Mouse (Mus musculus) spleen, adult 2 months (tissue): ENCODE data around the gene Lipt2. TPM values are rescaled to one million over a fixed set of nuclear protein-coding genes. Genes with fewer than 3 reads are reported as not detected.

Source experiments
- DNase-seq, 2 experiments: peaks; one replicate each; pipeline versions ENCODE4 v3.0.0 to v3.0.0-alpha.2; 2012 to 2021; ENCODE audit warnings: low spot score in 2 of 2, low read depth in 1 of 2
- H3K27ac ChIP-seq: fragments of 200-500 bp; 2 replicates; pipeline ENCODE4 v1.5.1; 2012; ENCODE audit warnings: low read length, inconsistent platforms; ENCODE audit not compliant: insufficient read depth
- H3K27me3 ChIP-seq: fragments of 200-500 bp; 2 replicates; pipeline ENCODE4 v1.6.1; 2012; ENCODE audit warnings: mild to moderate bottlenecking, moderate library complexity, low read length, inconsistent platforms; ENCODE audit not compliant: control insufficient read depth, insufficient read depth
- H3K36me3 ChIP-seq: fragments of 200-500 bp; 2 replicates; pipeline ENCODE4 v1.6.1; 2012; ENCODE audit warnings: mild to moderate bottlenecking, low read length, inconsistent platforms; ENCODE audit not compliant: control insufficient read depth, insufficient read depth
- H3K4me1 ChIP-seq: fragments of 200-500 bp; 2 replicates; pipeline ENCODE4 v1.6.1; 2011; ENCODE audit warnings: inconsistent platforms; ENCODE audit not compliant: control insufficient read depth, insufficient read depth, insufficient read length
- H3K4me3 ChIP-seq: fragments of 200-500 bp; 2 replicates; pipeline ENCODE4 v1.5.1; 2011; ENCODE audit warnings: mild to moderate bottlenecking, inconsistent platforms; ENCODE audit not compliant: insufficient read depth, insufficient read length; ENCODE audit errors: extremely low read depth
- CTCF ChIP-seq: fragments of 200-500 bp; IDR thresholded peaks from 2 replicates; pipeline ENCODE4 v1.5.1; 2011; ENCODE audit warnings: mild to moderate bottlenecking, inconsistent platforms; ENCODE audit not compliant: insufficient read depth, insufficient read length, insufficient replicate concordance; ENCODE audit errors: extremely low read depth
- POLR2A ChIP-seq: fragments of 200-500 bp; IDR thresholded peaks from 2 replicates; pipeline ENCODE4 v1.6.1; 2011; ENCODE audit warnings: low read depth, low read length, inconsistent platforms
- WGBS: fragments of 180-500 bp; shearing (Covaris S2); methylation state at CpG from one replicate; pipeline ENCODE4 v1.1.7; 2018; 5-methylcytosine and 5-hydroxymethylcytosine counted together
- polyA plus RNA-seq: library from polyadenylated mRNA; depleted of rRNA; stranded (reverse); fragments of >200 nt; gene quantifications from 2 replicates; pipeline ENCODE4 v1.2.3, GENCODE M21; 2012

Lipt2 gene
- polyA plus RNA-seq, 1 experiment, result 2.4 TPM

DNA sequence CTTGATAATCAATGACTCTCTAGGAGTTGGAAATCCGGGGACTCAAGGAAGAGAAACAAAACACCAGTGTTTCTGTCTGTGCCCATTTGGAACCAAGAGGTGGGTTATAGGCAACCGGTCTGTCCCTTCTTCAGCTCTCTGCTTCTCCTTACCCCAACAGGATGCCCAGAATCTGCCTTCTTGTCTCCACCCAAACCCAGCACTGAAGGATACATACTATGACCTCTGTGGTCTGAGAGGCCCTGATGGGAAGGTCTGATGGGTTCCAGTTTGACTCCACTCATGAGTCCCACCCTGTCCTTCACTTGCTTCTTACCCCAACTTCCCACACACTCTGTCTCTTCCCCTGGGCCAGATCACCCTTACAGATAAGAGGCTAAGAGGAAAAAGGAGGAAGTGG, 22.1 kb downstream of the Lipt2 start:
- peaks cover 6% of the 10 kb centered on the region for H3K27me3 ChIP-seq
- H3K27ac ChIP-seq, result no peak overlapping the region
- H3K36me3 ChIP-seq, result no peaks in the 10 kb centered on the region
- no peak overlapping the region for H3K4me3 ChIP-seq
- TF ChIP-seq POLR2A (no peak), CTCF (no peak)
- 92% methylated on average over 2 of the region's 2 CpGs for WGBS
- DNase-seq, result no peak
- H3K4me1 ChIP-seq, result no peaks in the 10 kb centered on the region; the same call in 1 of the 2 replicates

- Histone ChIP-seq H3K27me3 (peaks cover 6% of the 10 kb centered on the region), H3K4me3 (no peak overlapping the region), H3K27ac (no peak overlapping the region), H3K36me3 (no peaks in the 10 kb centered on the region), H3K4me1 (no peaks in the 10 kb centered on the region; the same call in 1 of the 2 replicates)
- 78% methylated on average over 3 of the region's 3 CpGs for WGBS
- no peak for TF ChIP-seq POLR2A
- TF ChIP-seq CTCF, result no peak
- DNase-seq, result no peak
Observed at GRCm38 (mm10) chr7:100181614-100182013, 22.5 kb downstream of the Lipt2 start.

GRCm38 (mm10) chr7:100182388-100182787, 23.3 kb downstream of the Lipt2 start:
- H3K27me3 ChIP-seq, result peaks cover 6% of the 10 kb centered on the region
- no peak overlapping the region for H3K27ac ChIP-seq
- H3K4me3 ChIP-seq, result no peak overlapping the region
- H3K4me1 ChIP-seq, result no peaks in the 10 kb centered on the region; the same call in 1 of the 2 replicates
- no peak for TF ChIP-seq POLR2A
- no peak for TF ChIP-seq CTCF
- DNase-seq, result no peak
- H3K36me3 ChIP-seq, result no peaks in the 10 kb centered on the region
- WGBS, result 32% methylated on average over 3 of the region's 3 CpGs

GRCm38 (mm10) chr7:100187601-100188000, 28.5 kb downstream of the Lipt2 start:
- TF ChIP-seq CTCF (peak; percentile 43; the same call in 1 of the 2 replicates), POLR2A (no peak)
- H3K4me3 ChIP-seq, result no peak overlapping the region
- DNase-seq, result peak; percentile 5 to 41
- no peaks in the 10 kb centered on the region for H3K27me3 ChIP-seq
- 21% methylated on average over 7 of the region's 7 CpGs for WGBS
- H3K4me1 ChIP-seq, result no peaks in the 10 kb centered on the region
- no peaks in the 10 kb centered on the region for H3K36me3 ChIP-seq
- H3K27ac ChIP-seq, result no peak overlapping the region

GRCm38 (mm10) chr7:100190167-100190566, 31.1 kb downstream of the Lipt2 start:
- Histone ChIP-seq H3K4me3 (no peak overlapping the region), H3K4me1 (no peaks in the 10 kb centered on the region), H3K27ac (no peak overlapping the region), H3K36me3 (no peaks in the 10 kb centered on the region), H3K27me3 (no peaks in the 10 kb centered on the region)
- DNase-seq, result no peak
- no peak for TF ChIP-seq CTCF
- no peak for TF ChIP-seq POLR2A
- WGBS, result 81% methylated on average over 4 of the region's 4 CpGs

DNA sequence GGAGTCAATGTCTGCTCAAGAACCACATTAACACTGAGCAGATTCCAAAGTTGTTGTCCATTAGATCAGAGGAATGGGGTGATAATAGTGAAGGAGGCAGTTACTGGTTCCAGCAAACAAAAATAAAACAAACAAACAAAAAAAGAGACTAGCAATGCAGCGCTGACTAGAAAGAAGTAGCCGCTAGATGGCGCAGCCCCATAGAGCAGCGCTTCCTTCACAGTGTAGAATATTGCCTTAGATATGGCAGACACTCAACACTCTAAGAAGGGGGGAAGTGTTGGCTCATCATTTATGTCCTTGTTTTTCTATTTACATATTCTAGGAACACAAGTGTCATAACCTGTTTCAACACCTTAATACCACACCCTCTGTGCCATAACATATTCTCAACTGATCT, 31.7 kb downstream of the Lipt2 start:
- Histone ChIP-seq H3K27ac (no peak overlapping the region), H3K4me3 (no peak overlapping the region), H3K36me3 (no peaks in the 10 kb centered on the region), H3K27me3 (no peaks in the 10 kb centered on the region), H3K4me1 (no peaks in the 10 kb centered on the region)
- TF ChIP-seq POLR2A, result no peak
- peak; percentile 67; the same call in 1 of the 2 replicates for TF ChIP-seq CTCF
- WGBS, result under 1% methylated on average over 4 of the region's 4 CpGs
- DNase-seq, result peak; percentile 11 to 46

- Histone ChIP-seq H3K4me3 (no peak overlapping the region), H3K4me1 (no peaks in the 10 kb centered on the region; the same call in 1 of the 2 replicates), H3K36me3 (no peaks in the 10 kb centered on the region), H3K27ac (no peak overlapping the region), H3K27me3 (no peaks in the 10 kb centered on the region)
- TF ChIP-seq POLR2A (no peak), CTCF (no peak)
- DNase-seq, result no peak
- 90% methylated on average over 3 of the region's 3 CpGs for WGBS
Observed at GRCm38 (mm10) chr7:100201191-100201590, 42.1 kb downstream of the Lipt2 start.
